Mouse (Mus musculus): ENCODE measurements at regions not wholly inside any gene's neighbourhood (a gene's known extent, or its start where the extent isn't known, plus 50 kb on each side); places are given as distances from the start of the nearest gene placed in this dataset.
A peak's percentile ranks its signal among the peaks of the same experiment; 100 is the strongest.

GRCm38 (mm10) chr10:21504431-21504830, 88.5 kb upstream of the 1700020N01Rik start:
- H3K9ac ChIP-seq (ENCODE audit: insufficient read depth, low read depth): no peak overlapping the region
- H3K4me1 ChIP-seq (ENCODE audit: control insufficient read depth in 1 of 2, insufficient read depth in 2 of 2): peaks cover 0 to 15% of the 10 kb centered on the region in 2 experiments; a peak in 2 of 4 replicates
- H3K4me3 ChIP-seq (replicated peaks in 1 of 3; ENCODE audit: low read depth in 2 of 3, low read length in 2 of 3, poor library complexity in 1 of 3): no peak overlapping the region
- no peak overlapping the region for H3K27ac ChIP-seq (ENCODE audit: insufficient read depth, low read depth)
- no peaks in the 10 kb centered on the region for H3K9me3 ChIP-seq (replicated peaks; ENCODE audit: low read length)
- no peak for DNase-seq (ENCODE audit: extremely low read depth)
- TF ChIP-seq BHLHE40 (IDR thresholded peaks at IDR 0.05; ENCODE audit: low read depth, low read length) (0 out of 2 replicates have a peak, but pooled peaks have one; percentile 26), ZNF384 (IDR thresholded peaks at IDR 0.05; ENCODE audit: low read depth, low read length) (no peak), GABPA (IDR thresholded peaks at IDR 0.05; ENCODE audit: insufficient replicate concordance, low read depth, low read length) (no peak)
- no peak overlapping the region for H3K4me2 ChIP-seq (ENCODE audit: insufficient read depth, low read depth, poor library complexity, severe bottlenecking)
- no peaks in the 10 kb centered on the region for H3K79me2 ChIP-seq (replicated peaks; ENCODE audit: control insufficient read depth, extremely low read depth, insufficient read depth, poor library complexity, severe bottlenecking)
- H3K27me3 ChIP-seq (replicated peaks): no peaks in the 10 kb centered on the region
- in situ Hi-C loops (cut with MboI; ENCODE audit: low pct_ligation_motif_present, low pct_unique_long_range_greater_than_20kb, low sequenced_read_pairs): no loop called here
- dilution Hi-C loops (cut with MboI; ENCODE audit: extremely low pct_ligation_motif_present, extremely low pct_unique_long_range_greater_than_20kb, low sequenced_read_pairs): no loop called here
- no peaks in the 10 kb centered on the region for H3K36me3 ChIP-seq (replicated peaks in 1 of 2; ENCODE audit: control insufficient read depth in 1 of 2, insufficient read depth in 1 of 2, low read length in 1 of 2)

GRCm38 (mm10) chr10:21511386-21511785, 81.6 kb upstream of the 1700020N01Rik start:
- Histone ChIP-seq H3K9ac (ENCODE audit: insufficient read depth, low read depth) (no peak overlapping the region), H3K4me3 (replicated peaks in 1 of 3; ENCODE audit: low read depth in 2 of 3, low read length in 2 of 3, poor library complexity in 1 of 3) (no peak overlapping the region), H3K27me3 (replicated peaks) (no peaks in the 10 kb centered on the region), H3K36me3 (replicated peaks in 1 of 2; ENCODE audit: control insufficient read depth in 1 of 2, insufficient read depth in 1 of 2, low read length in 1 of 2) (no peaks in the 10 kb centered on the region), H3K79me2 (replicated peaks; ENCODE audit: control insufficient read depth, extremely low read depth, insufficient read depth, poor library complexity, severe bottlenecking) (no peaks in the 10 kb centered on the region), H3K4me1 (ENCODE audit: control insufficient read depth in 1 of 2, insufficient read depth in 2 of 2) (no peaks in the 10 kb centered on the region), H3K4me2 (ENCODE audit: insufficient read depth, low read depth, poor library complexity, severe bottlenecking) (no peak overlapping the region), H3K27ac (ENCODE audit: insufficient read depth, low read depth) (no peak overlapping the region), H3K9me3 (replicated peaks; ENCODE audit: low read length) (no peaks in the 10 kb centered on the region)
- in situ Hi-C loops (cut with MboI; ENCODE audit: low pct_ligation_motif_present, low pct_unique_long_range_greater_than_20kb, low sequenced_read_pairs) (no loop called here), dilution Hi-C loops (cut with MboI; ENCODE audit: extremely low pct_ligation_motif_present, extremely low pct_unique_long_range_greater_than_20kb, low sequenced_read_pairs) (no loop called here)
- DNase-seq (ENCODE audit: extremely low read depth): no peak
- TF ChIP-seq E2F4 (IDR thresholded peaks at IDR 0.05; ENCODE audit: insufficient replicate concordance, low read depth, low read length) (no peak), CHD1 (IDR thresholded peaks at IDR 0.05; ENCODE audit: low read depth, low read length) (no peak), JUND (conservative IDR thresholded peaks at IDR 0.05; ENCODE audit: low read depth, low read length) (no peak), RCOR1 (conservative IDR thresholded peaks at IDR 0.05; ENCODE audit: low read depth, low read length) (no peak), POLR2AphosphoS2 (IDR thresholded peaks at IDR 0.05; ENCODE audit: low read depth, low read length) (no peak), ZKSCAN1 (IDR thresholded peaks at IDR 0.05; ENCODE audit: borderline replicate concordance, low read depth, low read length) (no peak), MEF2A (IDR thresholded peaks at IDR 0.05; ENCODE audit: borderline replicate concordance, low read depth, low read length) (no peak), SMC3 (IDR thresholded peaks at IDR 0.05; ENCODE audit: low read depth, low read length) (no peak), EP300 (IDR thresholded peaks at IDR 0.05; ENCODE audit: low read length) (no peak), TCF12 (IDR thresholded peaks at IDR 0.05; ENCODE audit: low read depth, low read length) (no peak), MYC (IDR thresholded peaks at IDR 0.05; ENCODE audit: low read depth, low read length) (no peak), GABPA (IDR thresholded peaks at IDR 0.05; ENCODE audit: insufficient replicate concordance, low read depth, low read length) (no peak), PAX5 (IDR thresholded peaks at IDR 0.05; ENCODE audit: low read length) (no peak), POLR2A (IDR thresholded peaks at IDR 0.05; ENCODE audit: low read depth, low read length) (no peak), BHLHE40 (IDR thresholded peaks at IDR 0.05; ENCODE audit: low read depth, low read length) (no peak), CTCF (conservative IDR thresholded peaks at IDR 0.05 in 1 of 2, IDR thresholded peaks at IDR 0.05 in 1 of 2; ENCODE audit: low read depth in 2 of 2, low read length in 2 of 2) (no peak), MXI1 (IDR thresholded peaks at IDR 0.05; ENCODE audit: low read depth, low read length) (no peak), ZNF384 (IDR thresholded peaks at IDR 0.05; ENCODE audit: low read depth, low read length) (no peak), MAZ (IDR thresholded peaks at IDR 0.05; ENCODE audit: low read depth, low read length) (no peak), CHD2 (IDR thresholded peaks at IDR 0.05; ENCODE audit: low read length) (no peak)

All from CH12.LX (cell line).